In the genomic region with DNA sequence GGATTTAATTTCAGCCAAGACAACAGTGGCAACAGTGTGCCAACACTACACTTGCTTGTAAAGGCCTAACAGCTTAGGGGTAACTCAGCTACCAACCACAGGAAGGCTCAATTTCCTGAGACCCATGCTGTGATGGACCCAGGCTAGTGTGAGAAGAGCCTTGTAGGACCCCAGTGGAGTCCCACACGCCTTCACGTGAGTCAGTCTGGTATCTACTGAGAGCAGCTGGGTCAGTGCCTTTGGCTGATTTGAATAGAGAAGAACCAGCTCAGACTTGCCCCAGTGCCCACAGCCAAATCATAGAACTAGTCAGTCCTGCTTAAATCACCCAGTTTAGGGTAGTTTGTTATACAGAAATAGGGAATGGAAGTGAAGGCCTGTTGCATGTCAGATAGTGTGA, we compare ENCODE assay signal across 34 mouse cellular contexts. TPM values are rescaled to one million over a fixed set of nuclear protein-coding genes. Genes with fewer than 3 reads are reported as not detected.
"Had no signal": no experiment of that assay in that cellular context is flagged by ENCODE, and none has a peak within 500 bp of the region (broad histone marks: within the 10 kb centered on the region; RNA-seq: fewer than 3 reads in every experiment).

No protein-coding gene starts in this region.

- H3K9me3 ChIP-seq: limb, embryonic 10.5 days; limb, embryonic 12.5 days; limb, embryonic 13.5 days; limb, embryonic 15.5 days; liver, embryonic 12.5 days; liver, embryonic 13.5 days; liver, embryonic 15.5 days; lung, embryonic 15.5 days; megakaryocyte, embryonic 14.5 days; midbrain, embryonic 10.5 days; midbrain, embryonic 12.5 days; midbrain, embryonic 13.5 days; midbrain, embryonic 15.5 days had no signal

- H3K27me3 ChIP-seq: limb, embryonic 12.5 days; limb, embryonic 13.5 days; limb, embryonic 15.5 days; liver, embryonic 12.5 days; liver, embryonic 13.5 days; liver, embryonic 15.5 days; lung, embryonic 15.5 days; midbrain, embryonic 12.5 days; midbrain, embryonic 13.5 days; midbrain, embryonic 15.5 days had no signal

- H3K27ac ChIP-seq: limb, embryonic 10.5 days; limb, embryonic 12.5 days; limb, embryonic 13.5 days; limb, embryonic 15.5 days; liver, embryonic 12.5 days; liver, embryonic 13.5 days; liver, embryonic 14.5 days; liver, embryonic 15.5 days; lung, embryonic 15.5 days; macrophage; midbrain, embryonic 10.5 days; midbrain, embryonic 12.5 days; midbrain, embryonic 13.5 days; midbrain, embryonic 15.5 days had no signal

- H3K9ac ChIP-seq: limb, embryonic 12.5 days; limb, embryonic 13.5 days; limb, embryonic 15.5 days; liver, embryonic 12.5 days; liver, embryonic 13.5 days; liver, embryonic 14.5 days; liver, embryonic 15.5 days; liver, postnatal 0 days; lung, embryonic 14.5 days; lung, embryonic 15.5 days; midbrain, embryonic 12.5 days; midbrain, embryonic 13.5 days; midbrain, embryonic 15.5 days had no signal

- DNase-seq: left cerebral cortex, postnatal 4 days; liver; liver, embryonic 13.5 days; liver, postnatal 0 days; lung, adult 18-20 months; lung, adult 2 months; lung, embryonic 14.5 days; lung, postnatal 10 days; lung, postnatal 14 days; lung, postnatal 36 days; lung, postnatal 4 days; midbrain, embryonic 14.5 days had no signal

- H3K36me3 ChIP-seq: limb, embryonic 10.5 days; limb, embryonic 12.5 days; limb, embryonic 13.5 days; limb, embryonic 15.5 days; liver, embryonic 12.5 days; liver, embryonic 13.5 days; liver, embryonic 15.5 days; lung, embryonic 15.5 days; midbrain, embryonic 10.5 days; midbrain, embryonic 12.5 days; midbrain, embryonic 13.5 days had no signal

- H3K4me1 ChIP-seq: limb, embryonic 10.5 days; limb, embryonic 12.5 days; limb, embryonic 13.5 days; limb, embryonic 15.5 days; liver, embryonic 12.5 days; liver, embryonic 13.5 days; liver, embryonic 15.5 days; lung, embryonic 15.5 days; midbrain, embryonic 10.5 days; midbrain, embryonic 12.5 days; midbrain, embryonic 13.5 days; midbrain, embryonic 15.5 days had no signal

- H3K4me3 ChIP-seq: left cerebral cortex, adult 2 months; limb, embryonic 10.5 days; limb, embryonic 12.5 days; limb, embryonic 13.5 days; limb, embryonic 15.5 days; liver, embryonic 12.5 days; liver, embryonic 13.5 days; liver, embryonic 15.5 days; lung, embryonic 15.5 days; megakaryocyte, embryonic 14.5 days; midbrain, embryonic 10.5 days; midbrain, embryonic 12.5 days; midbrain, embryonic 13.5 days; midbrain, embryonic 15.5 days; myocyte had no signal

- H3K4me2 ChIP-seq: limb, embryonic 12.5 days; limb, embryonic 13.5 days; limb, embryonic 15.5 days; liver, embryonic 11.5 days; liver, embryonic 12.5 days; liver, embryonic 13.5 days; liver, embryonic 15.5 days; lung, embryonic 14.5 days; lung, embryonic 15.5 days; midbrain, embryonic 11.5 days; midbrain, embryonic 12.5 days; midbrain, embryonic 13.5 days; midbrain, embryonic 15.5 days had no signal

RNA-seq across cellular contexts. Expression of gene Dclk3, which starts 40.8 kb away (rescaled TPM):
- total RNA-seq: megakaryocyte progenitor cell, adult 5-6 weeks; megakaryocyte, adult 5-6 weeks; megakaryocyte-erythroid progenitor cell, adult 5-6 weeks; monocyte, adult 5-6 weeks had no signal
- polyA plus RNA-seq: liver, embryonic 13.5 days; liver, embryonic 15.5 days; lung, embryonic 14.5 days; macrophage; myocyte had no signal
